Mouse (Mus musculus) erythroblast, embryonic 14.5 days (primary cell): ENCODE data around the gene Ppp6r2.

Source experiments
- GATA1 ChIP-seq: IDR thresholded peaks from 2 replicates; pipeline ENCODE4 v1.6.1; 2012; ENCODE audit warnings: low read length, inconsistent platforms, mixed read lengths
- TAL1 ChIP-seq: IDR thresholded peaks from 3 replicates; pipeline ENCODE4 v1.6.1; 2012; ENCODE audit warnings: low read length, inconsistent platforms, mixed read lengths

DNA sequence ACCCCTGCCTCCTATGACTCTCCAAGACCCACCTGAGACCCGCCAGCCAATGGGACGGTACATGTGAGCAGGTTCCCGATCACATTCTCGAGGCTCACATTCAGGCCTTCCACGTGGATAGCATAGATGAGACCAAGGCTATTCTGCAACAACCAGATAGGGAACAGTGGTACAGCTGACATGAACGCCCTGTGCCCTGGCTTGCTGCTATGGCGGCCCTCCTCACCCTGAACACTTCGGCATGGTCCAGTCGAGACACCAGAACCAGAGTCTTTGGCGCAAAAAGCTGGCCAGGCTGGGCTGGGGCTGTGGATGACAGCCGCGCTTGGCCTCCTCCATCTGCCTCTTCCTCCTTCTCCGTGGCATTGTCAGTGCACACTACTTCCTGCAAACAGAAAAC lies 96.1 kb downstream of the Ppp6r2 start:
- no peak for TF ChIP-seq GATA1
- TF ChIP-seq TAL1 = no peak
